Mouse (Mus musculus) WW6 (cell line): ENCODE data around the gene Tmem117.

Source experiments
- DNase-seq: peaks from one replicate; pipeline ENCODE4 v3.0.0-alpha.2; 2013; ENCODE audit warnings: low read depth, low spot score

Gene Tmem117

GRCm38 (mm10) chr15:95024401-95024800, 395.4 kb downstream of the Tmem117 start:
- no peak for DNase-seq

- DNase-seq = no peak
Observed at GRCm38 (mm10) chr15:95028862-95029486, 399.9 kb downstream of the Tmem117 start.

- DNase-seq = no peak
Observed at GRCm38 (mm10) chr15:95029487-95029875, 400.4 kb downstream of the Tmem117 start.

GRCm38 (mm10) chr15:95042437-95042836, 413.4 kb downstream of the Tmem117 start:
- no peak for DNase-seq

- no peak for DNase-seq
Observed at GRCm38 (mm10) chr15:95044011-95044410, 415.0 kb downstream of the Tmem117 start.

GRCm38 (mm10) chr15:95047486-95047885, 418.5 kb downstream of the Tmem117 start:
- DNase-seq = no peak

GRCm38 (mm10) chr15:95049171-95049729, 420.2 kb downstream of the Tmem117 start:
- DNase-seq = no peak

GRCm38 (mm10) chr15:95055081-95055650, 426.1 kb downstream of the Tmem117 start:
- DNase-seq = no peak

GRCm38 (mm10) chr15:95068023-95068422, 439.0 kb downstream of the Tmem117 start:
- DNase-seq = no peak

- DNase-seq = no peak
Observed at GRCm38 (mm10) chr15:95068799-95069198, 439.8 kb downstream of the Tmem117 start.

GRCm38 (mm10) chr15:95070881-95071280, 441.8 kb downstream of the Tmem117 start:
- no peak for DNase-seq

- DNase-seq = no peak
Observed at GRCm38 (mm10) chr15:95075356-95075755, 446.3 kb downstream of the Tmem117 start.

- no peak for DNase-seq
Observed at GRCm38 (mm10) chr15:95081654-95082053, 452.6 kb downstream of the Tmem117 start.

GRCm38 (mm10) chr15:95085962-95086361, 456.9 kb downstream of the Tmem117 start:
- DNase-seq = no peak

GRCm38 (mm10) chr15:95100133-95100532, 471.1 kb downstream of the Tmem117 start:
- DNase-seq = no peak

GRCm38 (mm10) chr15:95101522-95101921, 472.5 kb downstream of the Tmem117 start:
- no peak for DNase-seq

GRCm38 (mm10) chr15:95107246-95107809, 478.3 kb downstream of the Tmem117 start:
- no peak for DNase-seq

- no peak for DNase-seq
Observed at GRCm38 (mm10) chr15:95108626-95109025, 479.6 kb downstream of the Tmem117 start.

- DNase-seq = no peak
Observed at GRCm38 (mm10) chr15:95131401-95131800, 502.4 kb downstream of the Tmem117 start.

GRCm38 (mm10) chr15:95135926-95136609, 507.0 kb downstream of the Tmem117 start:
- no peak for DNase-seq

- DNase-seq = no peak
Observed at GRCm38 (mm10) chr15:95137018-95137810, 508.2 kb downstream of the Tmem117 start.
